Comparison of ENCODE assay signal across 8 mouse cellular contexts in genomic region chr2:164348980-164349379, GRCm38 (mm10). TPM values are rescaled to one million over a fixed set of nuclear protein-coding genes. Genes with fewer than 3 reads are reported as not detected.
DNase-seq lines count a peak whose midpoint lies in the region; ATAC-seq and TF ChIP-seq lines count a peak whose summit lies in the region.

No protein-coding gene starts in this region.

- no peaks in the 10 kb centered on the region for H3K36me3 ChIP-seq in neural tube, embryonic 15.5 days

- intact Hi-C loops in heart, postnatal 10 days (cut with DNase I), result no loop called here

- H3K9ac ChIP-seq in neural tube, embryonic 15.5 days (replicated peaks), result no peak overlapping the region

- 95% methylated on average over 3 of the region's 3 CpGs for WGBS in neural tube, embryonic 15.5 days
- WGBS in bone marrow, adult 2 months, result 85% methylated on average over 3 of the region's 3 CpGs

- TF ChIP-seq CTCF in bone marrow, adult 2 months (IDR thresholded peaks at IDR 0.05; ENCODE audit: control insufficient read depth, insufficient read depth, low read length), result peak; percentile 20; the same call in 1 of the 2 replicates

- H3K4me2 ChIP-seq in neural tube, embryonic 15.5 days, result no peak overlapping the region

- no peak overlapping the region for H3K27ac ChIP-seq in neural tube, embryonic 15.5 days (replicated peaks)
- no peak overlapping the region for H3K27ac ChIP-seq in bone marrow, adult 2 months (ENCODE audit: control insufficient read depth, insufficient read depth, low read depth, low read length, poor library complexity)

- DNase-seq in heart, postnatal 10 days, result peak; percentile 19 to 38
- no peak for DNase-seq in heart, adult 9 months (ENCODE audit: low spot score in 2 of 2)
- peak; percentile 32 for DNase-seq in neural tube, embryonic 10.5 days (ENCODE audit: extremely low spot score, low spot score)
- peak; percentile 23 for DNase-seq in kidney, postnatal 14 days
- peak; percentile 47 for DNase-seq in thymus, postnatal 14 days
- DNase-seq in urinary bladder, adult 18-20 months (ENCODE audit: low spot score in 2 of 2), result no peak

- no peak for ATAC-seq in neural tube, embryonic 15.5 days (ENCODE audit: low FRiP score)

- H3K27me3 ChIP-seq in neural tube, embryonic 15.5 days (replicated peaks), result no peaks in the 10 kb centered on the region

- no peak overlapping the region for H3K4me3 ChIP-seq in neural tube, embryonic 15.5 days (replicated peaks)
- H3K4me3 ChIP-seq in bone marrow, adult 2 months (replicated peaks; ENCODE audit: control insufficient read depth, low read depth, low read length), result no peak overlapping the region

- no peaks in the 10 kb centered on the region for H3K9me3 ChIP-seq in neural tube, embryonic 15.5 days (replicated peaks)

- TF ChIP-seq POLR2A in bone marrow, adult 2 months (IDR thresholded peaks at IDR 0.05; ENCODE audit: borderline replicate concordance, control insufficient read depth, low read depth, low read length), result no peak

- H3K4me1 ChIP-seq in neural tube, embryonic 15.5 days, result no peaks in the 10 kb centered on the region
- no peaks in the 10 kb centered on the region for H3K4me1 ChIP-seq in bone marrow, adult 2 months (ENCODE audit: control insufficient read depth, insufficient read depth, low read length)

RNA-seq across cellular contexts. Expression of gene Svs5, which starts 16.4 kb away (rescaled TPM):
- total RNA-seq in heart, postnatal 10 days (2021), result not detected
- not detected in 2 replicates for polyA plus RNA-seq in neural tube, embryonic 15.5 days (2015; fragmentation: Nextera tagmentation; extraction: Ambion mirVana)
- not detected in 2 replicates for polyA plus RNA-seq in bone marrow, adult 2 months (2011; ENCODE audit: insufficient read depth, insufficient read length, low replicate concordance, missing spikeins)

RNA-seq across cellular contexts. Expression of gene Svs6, which starts 32.4 kb away (rescaled TPM):
- total RNA-seq in heart, postnatal 10 days (2021), result not detected
- polyA plus RNA-seq in neural tube, embryonic 15.5 days (2015; fragmentation: Nextera tagmentation; extraction: Ambion mirVana), result not detected in 2 replicates
- not detected in 2 replicates for polyA plus RNA-seq in bone marrow, adult 2 months (2011; ENCODE audit: insufficient read depth, insufficient read length, low replicate concordance, missing spikeins)

RNA-seq across cellular contexts. Expression of gene Slpi, which starts 39.9 kb away (rescaled TPM):
- under 1 TPM; 0.45 to 0.77 TPM for total RNA-seq in heart, postnatal 10 days (2021)
- polyA plus RNA-seq in neural tube, embryonic 15.5 days (2015; fragmentation: Nextera tagmentation; extraction: Ambion mirVana), result 0.36 and 0.43 TPM in 2 replicates
- polyA plus RNA-seq in bone marrow, adult 2 months (2011; ENCODE audit: insufficient read depth, insufficient read length, low replicate concordance, missing spikeins), result 48.8 and 108 TPM in 2 replicates

RNA-seq across cellular contexts. Expression of gene Rbpjl, which starts 54.0 kb away (rescaled TPM):
- not detected for total RNA-seq in heart, postnatal 10 days (2021)
- 0.17 and 0.61 TPM in 2 replicates for polyA plus RNA-seq in neural tube, embryonic 15.5 days (2015; fragmentation: Nextera tagmentation; extraction: Ambion mirVana)
- not detected in 2 replicates for polyA plus RNA-seq in bone marrow, adult 2 months (2011; ENCODE audit: insufficient read depth, insufficient read length, low replicate concordance, missing spikeins)

RNA-seq across cellular contexts. Expression of gene Matn4, which starts 56.0 kb away (rescaled TPM):
- total RNA-seq in heart, postnatal 10 days (2021), result 1 to 10 TPM; 1.2 to 2.3 TPM
- polyA plus RNA-seq in neural tube, embryonic 15.5 days (2015; fragmentation: Nextera tagmentation; extraction: Ambion mirVana), result 8.5 and 11.1 TPM in 2 replicates
- polyA plus RNA-seq in bone marrow, adult 2 months (2011; ENCODE audit: insufficient read depth, insufficient read length, low replicate concordance, missing spikeins), result 0.86 and 1.2 TPM in 2 replicates

Comparison
In these comparisons a context has a peak if more than half of its experiments do, and no peak if none do; other contexts are left out.
1. DNase-seq: peak in heart, postnatal 10 days (2 of 2), neural tube, embryonic 10.5 days (single experiment), kidney, postnatal 14 days (single experiment) and thymus, postnatal 14 days (single experiment); none in heart, adult 9 months (0 of 2) and urinary bladder, adult 18-20 months (0 of 2).
2. RNA of gene Slpi, which starts 39.9 kb away (polyA plus RNA-seq): 48.8 to 108 TPM in bone marrow, adult 2 months; 0.36 to 0.43 TPM in neural tube, embryonic 15.5 days; every median in the first group is over 10 times any median in the second.